27 mouse cellular contexts compared by ENCODE assay signal in the genomic region with DNA sequence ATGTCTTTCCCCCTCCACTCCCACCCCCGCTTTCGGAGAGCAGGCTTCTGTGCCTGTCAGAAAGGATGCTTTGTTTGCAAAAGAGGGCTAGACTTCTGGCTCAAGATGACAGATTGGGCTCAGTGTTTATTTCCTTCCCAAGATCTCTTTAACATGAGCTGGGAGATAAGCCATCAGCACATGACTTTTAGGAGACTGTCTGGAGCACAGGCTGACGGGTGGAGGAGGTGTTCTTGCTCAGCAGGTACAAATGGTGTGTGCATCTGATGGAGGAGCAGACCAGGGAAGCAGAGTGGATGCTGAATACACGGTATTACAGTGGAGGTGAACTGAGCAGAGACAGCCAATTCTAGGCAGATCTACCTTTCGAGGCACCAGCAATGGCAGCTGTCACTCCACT.
DNase-seq lines count a peak whose midpoint lies in the region; ATAC-seq lines count a peak whose summit lies in the region.
"Had no signal": no experiment of that assay in that cellular context is flagged by ENCODE, and none has a peak within 500 bp of the region (broad histone marks: within the 10 kb centered on the region; RNA-seq: fewer than 3 reads in every experiment).

No protein-coding gene starts in this region.

- H3K9ac ChIP-seq in hindbrain, embryonic 14.5 days: no peak overlapping the region
- H3K9ac ChIP-seq in hindbrain, embryonic 11.5 days (ENCODE audit: low read depth, low read length): no peak overlapping the region
- no peak overlapping the region for H3K9ac ChIP-seq in midbrain, embryonic 13.5 days (replicated peaks)
- H3K9ac ChIP-seq in midbrain, embryonic 16.5 days (ENCODE audit: low read depth, low read length): 0 out of 2 replicates have a peak overlapping the region, but pooled peaks have one; percentile 6
- H3K9ac ChIP-seq in kidney, embryonic 14.5 days (ENCODE audit: low read depth, low read length): no peak overlapping the region
- H3K9ac ChIP-seq: embryonic facial prominence, embryonic 13.5 days; heart, embryonic 13.5 days; kidney, embryonic 15.5 days; limb, embryonic 12.5 days; liver, embryonic 15.5 days; lung, embryonic 14.5 days had no signal

- no peaks in the 10 kb centered on the region for H3K36me3 ChIP-seq in hindbrain, embryonic 14.5 days (replicated peaks; ENCODE audit: control insufficient read depth, insufficient read depth)
- H3K36me3 ChIP-seq in hindbrain, embryonic 11.5 days (ENCODE audit: control insufficient read depth, insufficient read depth, low read length): no peaks in the 10 kb centered on the region
- H3K36me3 ChIP-seq in midbrain, embryonic 13.5 days: no peaks in the 10 kb centered on the region
- H3K36me3 ChIP-seq in midbrain, embryonic 10.5 days: no peaks in the 10 kb centered on the region
- H3K36me3 ChIP-seq in midbrain, embryonic 16.5 days (ENCODE audit: control insufficient read depth, insufficient read depth, low read length): no peaks in the 10 kb centered on the region
- H3K36me3 ChIP-seq in kidney, embryonic 14.5 days (ENCODE audit: control insufficient read depth, insufficient read depth, low read length): no peaks in the 10 kb centered on the region
- H3K36me3 ChIP-seq: embryonic facial prominence, embryonic 13.5 days; heart, embryonic 13.5 days; kidney, embryonic 15.5 days; limb, embryonic 12.5 days; liver, embryonic 15.5 days had no signal

- no peak for DNase-seq in hindbrain, embryonic 14.5 days (ENCODE audit: low spot score)
- DNase-seq in hindbrain, embryonic 11.5 days (ENCODE audit: low spot score): no peak
- no peak for DNase-seq in midbrain, embryonic 10.5 days (ENCODE audit: low spot score)
- DNase-seq: adrenal gland, postnatal 25 days; B cell, adult 2 months; cerebellum, adult 18-20 months; cerebellum, postnatal 10 days; gastrocnemius, adult 2 months; gastrocnemius, postnatal 36 days; heart, adult 2 months; heart, postnatal 10 days; kidney, adult 11 months; kidney, postnatal 25 days; lung, embryonic 14.5 days; lung, postnatal 14 days; right cerebral cortex, postnatal 4 days; thymus, postnatal 4 days had no signal

- peak overlapping the region; percentile 10 for H3K27ac ChIP-seq in hindbrain, embryonic 14.5 days
- no peak overlapping the region for H3K27ac ChIP-seq in hindbrain, embryonic 11.5 days (ENCODE audit: low read depth, low read length)
- H3K27ac ChIP-seq in midbrain, embryonic 13.5 days: peak overlapping the region; percentile 31; the same call in 1 of the 2 replicates
- no peak overlapping the region for H3K27ac ChIP-seq in midbrain, embryonic 10.5 days (replicated peaks)
- 0 out of 2 replicates have a peak overlapping the region, but pooled peaks have one; percentile 37 for H3K27ac ChIP-seq in midbrain, embryonic 16.5 days (ENCODE audit: low read length)
- H3K27ac ChIP-seq in kidney, embryonic 14.5 days (ENCODE audit: low read depth, low read length): no peak overlapping the region
- H3K27ac ChIP-seq: embryonic facial prominence, embryonic 13.5 days; gastrocnemius, adult 2 months; heart, adult 2 months; heart, embryonic 13.5 days; kidney, embryonic 15.5 days; limb, embryonic 12.5 days; liver, embryonic 15.5 days; stomach, postnatal 0 days had no signal

- ATAC-seq in hindbrain, embryonic 14.5 days (ENCODE audit: low FRiP score): no peak
- ATAC-seq in hindbrain, embryonic 11.5 days (ENCODE audit: low FRiP score): no peak
- no peak for ATAC-seq in midbrain, embryonic 13.5 days
- ATAC-seq in midbrain, embryonic 16.5 days: no peak
- ATAC-seq in kidney, embryonic 14.5 days (ENCODE audit: low FRiP score, low TSS enrichment): no peak
- ATAC-seq: inflammation-experienced regulatory T-cells, adult 6 months had no signal

- H3K4me1 ChIP-seq in hindbrain, embryonic 14.5 days (replicated peaks; ENCODE audit: control insufficient read depth, insufficient read depth, low read length): peaks cover 22% of the 10 kb centered on the region
- H3K4me1 ChIP-seq in hindbrain, embryonic 11.5 days (replicated peaks; ENCODE audit: control insufficient read depth, insufficient read depth, low read length): no peaks in the 10 kb centered on the region
- H3K4me1 ChIP-seq in midbrain, embryonic 13.5 days (replicated peaks): peaks cover 24% of the 10 kb centered on the region
- H3K4me1 ChIP-seq in midbrain, embryonic 10.5 days: 0 out of 2 replicates have a peak, but pooled peaks cover 7% of the 10 kb centered on the region
- peaks cover 20% of the 10 kb centered on the region for H3K4me1 ChIP-seq in midbrain, embryonic 16.5 days (ENCODE audit: control insufficient read depth, insufficient read depth, low read length)
- no peaks in the 10 kb centered on the region for H3K4me1 ChIP-seq in kidney, embryonic 14.5 days (ENCODE audit: control insufficient read depth, insufficient read depth, low read length)
- H3K4me1 ChIP-seq: embryonic facial prominence, embryonic 13.5 days; heart, embryonic 13.5 days; liver, embryonic 15.5 days had no signal

- H3K4me2 ChIP-seq in hindbrain, embryonic 14.5 days (replicated peaks): no peak overlapping the region
- no peak overlapping the region for H3K4me2 ChIP-seq in hindbrain, embryonic 11.5 days (replicated peaks; ENCODE audit: low read depth, low read length)
- no peak overlapping the region for H3K4me2 ChIP-seq in midbrain, embryonic 13.5 days (replicated peaks)
- no peak overlapping the region for H3K4me2 ChIP-seq in midbrain, embryonic 16.5 days (ENCODE audit: low read length)
- no peak overlapping the region for H3K4me2 ChIP-seq in kidney, embryonic 14.5 days (replicated peaks; ENCODE audit: low read depth, low read length)
- H3K4me2 ChIP-seq: embryonic facial prominence, embryonic 13.5 days; heart, embryonic 13.5 days; kidney, embryonic 15.5 days; limb, embryonic 12.5 days; liver, embryonic 15.5 days; lung, embryonic 14.5 days had no signal

- H3K9me3 ChIP-seq in hindbrain, embryonic 14.5 days (ENCODE audit: control insufficient read depth, low read length): no peaks in the 10 kb centered on the region
- no peaks in the 10 kb centered on the region for H3K9me3 ChIP-seq in hindbrain, embryonic 11.5 days (ENCODE audit: control insufficient read depth, low read length)
- no peaks in the 10 kb centered on the region for H3K9me3 ChIP-seq in midbrain, embryonic 13.5 days
- no peaks in the 10 kb centered on the region for H3K9me3 ChIP-seq in midbrain, embryonic 10.5 days (replicated peaks)
- no peaks in the 10 kb centered on the region for H3K9me3 ChIP-seq in midbrain, embryonic 16.5 days (replicated peaks; ENCODE audit: control insufficient read depth, low read length, poor library complexity, severe bottlenecking)
- H3K9me3 ChIP-seq in kidney, embryonic 14.5 days (ENCODE audit: control insufficient read depth, low read length): no peaks in the 10 kb centered on the region
- H3K9me3 ChIP-seq: embryonic facial prominence, embryonic 13.5 days; heart, embryonic 13.5 days; kidney, embryonic 15.5 days; limb, embryonic 12.5 days; liver, embryonic 15.5 days had no signal

- WGBS in hindbrain, embryonic 14.5 days: 55% methylated on average over 5 of the region's 5 CpGs
- 59% methylated on average over 5 of the region's 5 CpGs for WGBS in hindbrain, embryonic 11.5 days
- 68% methylated on average over 5 of the region's 5 CpGs for WGBS in midbrain, embryonic 13.5 days
- 77% methylated on average over 5 of the region's 5 CpGs for WGBS in midbrain, embryonic 10.5 days
- 53% methylated on average over 5 of the region's 5 CpGs for WGBS in midbrain, embryonic 16.5 days
- 62% methylated on average over 5 of the region's 5 CpGs for WGBS in kidney, embryonic 14.5 days

- no peak overlapping the region for H3K4me3 ChIP-seq in hindbrain, embryonic 14.5 days (replicated peaks; ENCODE audit: low read length)
- H3K4me3 ChIP-seq in hindbrain, embryonic 11.5 days (ENCODE audit: low read depth, low read length): no peak overlapping the region
- no peak overlapping the region for H3K4me3 ChIP-seq in midbrain, embryonic 13.5 days (replicated peaks)
- H3K4me3 ChIP-seq in midbrain, embryonic 10.5 days: no peak overlapping the region
- H3K4me3 ChIP-seq in midbrain, embryonic 16.5 days (ENCODE audit: low read depth, low read length): no peak overlapping the region
- H3K4me3 ChIP-seq in kidney, embryonic 14.5 days (ENCODE audit: low read length): no peak overlapping the region
- H3K4me3 ChIP-seq: embryonic facial prominence, embryonic 13.5 days; gastrocnemius, adult 2 months; heart, adult 2 months; heart, embryonic 13.5 days; kidney, embryonic 15.5 days; limb, embryonic 12.5 days; liver, embryonic 15.5 days had no signal

- H3K27me3 ChIP-seq in hindbrain, embryonic 14.5 days (ENCODE audit: control insufficient read depth, insufficient read depth, low read length): no peaks in the 10 kb centered on the region
- no peaks in the 10 kb centered on the region for H3K27me3 ChIP-seq in hindbrain, embryonic 11.5 days (ENCODE audit: control insufficient read depth, insufficient read depth, low read length)
- no peaks in the 10 kb centered on the region for H3K27me3 ChIP-seq in midbrain, embryonic 13.5 days
- H3K27me3 ChIP-seq in midbrain, embryonic 10.5 days (ENCODE audit: low read depth, poor library complexity, severe bottlenecking): 0 out of 2 replicates have a peak, but pooled peaks cover 3% of the 10 kb centered on the region
- no peaks in the 10 kb centered on the region for H3K27me3 ChIP-seq in midbrain, embryonic 16.5 days (ENCODE audit: control insufficient read depth, insufficient read depth, low read depth, low read length)
- H3K27me3 ChIP-seq in kidney, embryonic 14.5 days (ENCODE audit: control insufficient read depth, insufficient read depth, low read length): no peaks in the 10 kb centered on the region
- H3K27me3 ChIP-seq: kidney, embryonic 15.5 days; liver, embryonic 15.5 days had no signal

Comparison
In these comparisons a context has a peak if more than half of its experiments do, and no peak if none do; other contexts are left out.
1. H3K27ac ChIP-seq: peak in hindbrain, embryonic 14.5 days (single experiment), midbrain, embryonic 13.5 days (single experiment) and midbrain, embryonic 16.5 days (single experiment); none in hindbrain, embryonic 11.5 days (single experiment), midbrain, embryonic 10.5 days (single experiment) and kidney, embryonic 14.5 days (single experiment).